Mouse (Mus musculus) kidney, adult 2 months (tissue): ENCODE measurements around the gene Usf2. TPM values are rescaled to one million over a fixed set of nuclear protein-coding genes. Genes with fewer than 3 reads are reported as not detected.

Experiments used
- DNase-seq: peaks from one replicate; pipeline ENCODE4 v3.0.0; 2021
- H3K27ac ChIP-seq: fragments of 200-500 bp; 2 replicates; pipeline ENCODE4 v1.5.1; 2012; ENCODE audit warnings: low read depth, low read length, control low read depth, inconsistent platforms; ENCODE audit not compliant: insufficient read depth
- H3K27me3 ChIP-seq: fragments of 200-500 bp; replicated peaks from 2 replicates; pipeline ENCODE4 v1.6.1; 2012; ENCODE audit warnings: mild to moderate bottlenecking, moderate library complexity, low read length, inconsistent platforms; ENCODE audit not compliant: control insufficient read depth, insufficient read depth
- H3K36me3 ChIP-seq: fragments of 200-500 bp; 2 replicates; pipeline ENCODE4 v1.6.1; 2012; ENCODE audit warnings: mild to moderate bottlenecking, moderate library complexity, low read length, inconsistent platforms; ENCODE audit not compliant: control insufficient read depth, insufficient read depth
- H3K4me1 ChIP-seq: fragments of 200-500 bp; 2 replicates; pipeline ENCODE4 v1.6.1; 2011; ENCODE audit warnings: low read length; ENCODE audit not compliant: control insufficient read depth, insufficient read depth
- H3K4me3 ChIP-seq: fragments of 200-500 bp; 2 replicates; pipeline ENCODE4 v1.5.1; 2011; ENCODE audit warnings: mild to moderate bottlenecking, low read depth, low read length, control low read depth; ENCODE audit not compliant: insufficient read depth
- CTCF ChIP-seq: fragments of 200-500 bp; conservative IDR thresholded peaks from 2 replicates; pipeline ENCODE4 v1.5.1; 2011; ENCODE audit warnings: low read depth, mild to moderate bottlenecking, control low read depth, low read length, moderate library complexity, mixed read lengths; ENCODE audit not compliant: insufficient read depth, insufficient read length
- POLR2A ChIP-seq: fragments of 200-500 bp; IDR thresholded peaks from one replicate; pipeline ENCODE4 v1.6.1; 2011; ENCODE audit warnings: low read depth, low read length, control low read depth
- WGBS: fragments of 180-500 bp; shearing (Covaris S2); methylation state at CpG from one replicate; pipeline ENCODE4 v1.1.7; 2018; 5-methylcytosine and 5-hydroxymethylcytosine counted together
- polyA plus RNA-seq: library from polyadenylated mRNA; depleted of rRNA; stranded (reverse); fragments of >200 nt; gene quantifications from 2 replicates; pipeline ENCODE4 v1.2.3, GENCODE M21; 2012

Gene Usf2
- polyA plus RNA-seq, 1 experiment, result 118 TPM

DNA sequence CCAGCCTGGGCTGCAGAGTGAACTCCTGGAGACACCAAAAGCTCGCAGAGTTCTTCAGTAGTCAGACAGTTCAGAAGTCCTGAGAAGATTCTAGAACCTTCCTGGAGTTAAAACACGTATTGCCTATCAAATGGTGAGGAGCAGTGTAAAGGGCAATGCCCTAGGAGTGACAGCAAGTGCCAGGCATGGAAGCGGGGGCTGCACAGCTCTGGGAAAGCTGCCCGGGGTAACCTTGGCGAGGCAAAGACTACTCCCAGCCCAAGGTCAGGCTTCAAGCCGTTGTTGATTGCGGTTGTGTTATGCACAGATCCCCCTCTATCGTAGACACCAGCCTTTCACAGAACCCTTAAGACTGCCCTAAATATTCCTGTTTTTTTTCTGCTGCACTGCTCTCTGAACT is 12.0 kb upstream of the Usf2 start:
- Histone ChIP-seq H3K4me3 (no peak overlapping the region), H3K4me1 (peaks cover 6% of the 10 kb centered on the region; the same call in 1 of the 2 replicates), H3K27ac (no peak overlapping the region), H3K36me3 (no peaks in the 10 kb centered on the region), H3K27me3 (no peaks in the 10 kb centered on the region)
- TF ChIP-seq CTCF (no peak), POLR2A (no peak)
- no peak for DNase-seq
- 81% methylated on average over 8 of the region's 8 CpGs for WGBS

- no peak for DNase-seq
- Histone ChIP-seq H3K27me3 (no peaks in the 10 kb centered on the region), H3K4me3 (no peak overlapping the region), H3K36me3 (no peaks in the 10 kb centered on the region), H3K27ac (no peak overlapping the region), H3K4me1 (no peaks in the 10 kb centered on the region)
- no peak for TF ChIP-seq CTCF
- no peak for TF ChIP-seq POLR2A
- 87% methylated on average over 3 of the region's 3 CpGs for WGBS
Observed at GRCm38 (mm10) chr7:30966657-30967056, 10.1 kb upstream of the Usf2 start.

- DNase-seq, result no peak
- Histone ChIP-seq H3K36me3 (no peaks in the 10 kb centered on the region), H3K4me3 (no peak overlapping the region), H3K27ac (no peak overlapping the region), H3K27me3 (no peaks in the 10 kb centered on the region), H3K4me1 (no peaks in the 10 kb centered on the region)
- TF ChIP-seq POLR2A (no peak), CTCF (no peak)
- 80% methylated on average over 14 of the region's 14 CpGs for WGBS
Observed at GRCm38 (mm10) chr7:30965677-30966076, 9.1 kb upstream of the Usf2 start.

DNA sequence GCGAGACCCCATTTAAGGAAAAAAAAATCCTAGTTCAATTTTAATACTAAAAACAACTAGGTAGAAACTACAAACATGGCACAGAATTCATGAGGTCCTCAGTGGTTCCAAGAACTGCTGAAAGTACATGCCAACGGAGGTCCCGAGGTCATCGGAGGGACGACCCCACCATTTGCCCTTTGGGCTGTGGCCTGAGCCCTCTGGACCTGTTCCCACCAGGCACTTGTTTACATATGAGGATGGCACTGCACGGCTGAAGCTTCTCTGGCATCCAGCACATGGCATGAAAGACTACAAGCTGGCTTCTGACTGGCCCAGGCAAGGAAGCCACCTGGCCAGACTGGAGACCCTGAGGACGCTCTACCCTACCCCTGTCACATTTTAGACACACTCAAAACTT is 7.8 kb upstream of the Usf2 start:
- no peaks in the 10 kb centered on the region for H3K27me3 ChIP-seq
- H3K4me1 ChIP-seq, result no peaks in the 10 kb centered on the region
- TF ChIP-seq POLR2A (no peak), CTCF (no peak)
- no peak overlapping the region for H3K4me3 ChIP-seq
- H3K36me3 ChIP-seq, result no peaks in the 10 kb centered on the region
- no peak overlapping the region for H3K27ac ChIP-seq
- WGBS, result 79% methylated on average over 7 of the region's 7 CpGs
- peak; percentile 43 for DNase-seq

GRCm38 (mm10) chr7:30962862-30963261 is 6.3 kb upstream of the Usf2 start:
- H3K4me3 ChIP-seq, result no peak overlapping the region
- TF ChIP-seq POLR2A (no peak), CTCF (no peak)
- DNase-seq, result no peak
- no peaks in the 10 kb centered on the region for H3K27me3 ChIP-seq
- H3K36me3 ChIP-seq, result no peaks in the 10 kb centered on the region
- WGBS, result 91% methylated on average over 5 of the region's 5 CpGs
- H3K27ac ChIP-seq, result no peak overlapping the region
- H3K4me1 ChIP-seq, result peaks cover 5% of the 10 kb centered on the region; the same call in 1 of the 2 replicates

DNA sequence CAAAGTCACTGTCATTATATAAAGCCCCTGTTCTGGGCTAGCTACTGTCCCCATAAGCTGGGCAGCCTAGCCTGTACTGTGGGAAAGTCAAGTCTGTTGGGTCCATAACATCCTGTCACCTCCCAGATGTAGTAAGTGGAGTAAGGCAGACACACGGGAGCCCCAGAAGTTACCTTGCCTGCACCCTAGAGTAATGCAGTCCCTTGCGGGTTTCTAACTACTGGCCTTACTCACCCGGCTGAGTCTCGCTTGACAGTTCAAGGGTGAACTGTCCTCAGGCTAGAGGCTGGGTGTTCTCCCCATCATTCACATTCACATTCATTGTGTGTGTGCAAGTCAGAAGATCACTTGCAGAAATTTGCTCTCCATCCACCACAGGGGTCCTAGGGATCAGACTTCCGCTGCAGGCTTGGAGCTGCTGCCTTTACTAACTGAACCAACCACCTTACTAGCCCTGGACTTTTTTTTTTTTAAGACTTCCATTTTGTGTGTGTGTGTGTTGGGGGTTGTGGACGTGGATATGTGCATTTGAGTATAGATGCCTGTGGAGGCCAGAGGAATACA is 3.3 kb upstream of the Usf2 start:
- 83% methylated on average over 6 of the region's 6 CpGs for WGBS
- H3K4me3 ChIP-seq, result no peak overlapping the region
- TF ChIP-seq CTCF (no peak), POLR2A (no peak)
- no peaks in the 10 kb centered on the region for H3K27me3 ChIP-seq
- DNase-seq, result no peak
- no peaks in the 10 kb centered on the region for H3K36me3 ChIP-seq
- peaks cover 5% of the 10 kb centered on the region; the same call in 1 of the 2 replicates for H3K4me1 ChIP-seq
- no peak overlapping the region for H3K27ac ChIP-seq

GRCm38 (mm10) chr7:30958866-30959487 is 2.4 kb upstream of the Usf2 start:
- H3K36me3 ChIP-seq, result no peaks in the 10 kb centered on the region; the same call in 1 of the 2 replicates
- no peak for DNase-seq
- H3K27me3 ChIP-seq, result no peaks in the 10 kb centered on the region
- H3K4me3 ChIP-seq, result no peak overlapping the region
- no peak for TF ChIP-seq POLR2A
- H3K4me1 ChIP-seq, result peaks cover 5% of the 10 kb centered on the region; the same call in 1 of the 2 replicates
- WGBS, result 96% methylated on average over 9 of the region's 9 CpGs
- no peak overlapping the region for H3K27ac ChIP-seq
